Mouse (Mus musculus) forebrain, embryonic 13.5 days (tissue): Measurements from ENCODE around the gene Rsrc2. TPM values are rescaled to one million over a fixed set of nuclear protein-coding genes. Genes with fewer than 3 reads are reported as not detected.

ENCODE experiments used
- ATAC-seq: fragments of 200-750 bp; cut with Nextera tagmentation; 2 replicates; pipeline ENCODE4 v1.8.0; 2017
- H3K27ac ChIP-seq: fragments of 300-500 bp; sonication (generic); 2 replicates; pipeline ENCODE4 v1.5.1; 2015; ENCODE audit warnings: inconsistent platforms, mild to moderate bottlenecking, moderate library complexity
- H3K27me3 ChIP-seq: fragments of 300-500 bp; sonication (generic); 2 replicates; pipeline ENCODE4 v1.6.1; 2015; ENCODE audit warnings: mild to moderate bottlenecking, inconsistent platforms
- H3K36me3 ChIP-seq: fragments of 300-500 bp; sonication (generic); 2 replicates; pipeline ENCODE4 v1.6.1; 2015; ENCODE audit warnings: mild to moderate bottlenecking, inconsistent platforms; ENCODE audit not compliant: poor library complexity, severe bottlenecking
- H3K4me1 ChIP-seq: fragments of 300-500 bp; sonication (generic); 2 replicates; pipeline ENCODE4 v1.6.1; 2015; ENCODE audit warnings: inconsistent platforms
- H3K4me2 ChIP-seq: fragments of 300-500 bp; sonication (generic); 2 replicates; pipeline ENCODE4 v1.6.1; 2015; ENCODE audit warnings: inconsistent platforms, mild to moderate bottlenecking, moderate library complexity
- H3K4me3 ChIP-seq: fragments of 300-500 bp; sonication (generic); 2 replicates; pipeline ENCODE4 v1.5.1; 2015; ENCODE audit warnings: mild to moderate bottlenecking, inconsistent platforms
- H3K9ac ChIP-seq: fragments of 300-500 bp; sonication (generic); 2 replicates; pipeline ENCODE4 v1.6.1; 2015; ENCODE audit warnings: mild to moderate bottlenecking, inconsistent platforms
- H3K9me3 ChIP-seq: fragments of 300-500 bp; sonication (generic); replicated peaks from 2 replicates; pipeline ENCODE4 v1.6.1; 2016; ENCODE audit warnings: inconsistent platforms
- WGBS: fragments of 180-500 bp; shearing (Covaris S2); methylation state at CpG from one replicate; pipeline ENCODE4 v1.1.7; 2015; 5-methylcytosine and 5-hydroxymethylcytosine counted together
- polyA plus RNA-seq: library from polyadenylated mRNA; unstranded; fragments of >200 nt; fragmentation: Nextera tagmentation; extraction: Ambion mirVana; gene quantifications from 2 replicates; pipeline ENCODE4 v1.2.1, GENCODE M21; 2015

The Rsrc2 gene
- polyA plus RNA-seq, 1 experiment from 2014 or later, result 172 TPM

- Histone ChIP-seq H3K36me3 (no peaks in the 10 kb centered on the region), H3K4me2 (peak within 1 kb of the TSS; percentile 65), H3K4me1 (peaks cover 38% of the 10 kb centered on the region), H3K4me3 (peak within 1 kb of the TSS; percentile 92), H3K9ac (peak within 1 kb of the TSS; percentile 100), H3K27me3 (no peaks in the 10 kb centered on the region), H3K27ac (peak within 1 kb of the TSS; percentile 99), H3K9me3 (no peaks in the 10 kb centered on the region)
- WGBS, result under 1% methylated on average over 43 of the region's 64 CpGs
- peak; percentile 80 for ATAC-seq
Measured at GRCm38 (mm10) chr5:123684221-123685144, 64.7 kb downstream of the Rsrc2 start, which contains the start of gene Clip1. Gene Clip1, minus strand, starts transcription at chr5:123684618.

- peak overlapping the region; percentile 65 for H3K4me2 ChIP-seq
Measured at GRCm38 (mm10) chr5:123683377-123684220, 65.6 kb downstream of the Rsrc2 start.

GRCm38 (mm10) chr5:123683043-123683376, 66.2 kb downstream of the Rsrc2 start:
- Histone ChIP-seq H3K4me1 (peaks cover 44% of the 10 kb centered on the region), H3K36me3 (no peaks in the 10 kb centered on the region), H3K9ac (peak overlapping the region; percentile 100), H3K27me3 (no peaks in the 10 kb centered on the region), H3K4me3 (peak overlapping the region; percentile 92), H3K27ac (peak overlapping the region; percentile 99), H3K4me2 (peak overlapping the region; percentile 65), H3K9me3 (no peaks in the 10 kb centered on the region)
- ATAC-seq, result peak; percentile 63
- WGBS, result 3% methylated on average over 6 of the region's 6 CpGs

More at GRCm38 (mm10) chr5:123683377-123684220, 65.6 kb downstream of the Rsrc2 start:
- no peaks in the 10 kb centered on the region for H3K36me3 ChIP-seq
- H3K9ac ChIP-seq, result peak overlapping the region; percentile 100
- H3K9me3 ChIP-seq, result no peaks in the 10 kb centered on the region
- peak overlapping the region; percentile 99 for H3K27ac ChIP-seq
- ATAC-seq, result peak; percentile 79
- H3K27me3 ChIP-seq, result no peaks in the 10 kb centered on the region
- under 1% methylated on average over 71 of the region's 92 CpGs for WGBS
- H3K4me1 ChIP-seq, result peaks cover 44% of the 10 kb centered on the region
- peak overlapping the region; percentile 92 for H3K4me3 ChIP-seq

GRCm38 (mm10) chr5:123682372-123682771, 66.8 kb downstream of the Rsrc2 start:
- Histone ChIP-seq H3K4me1 (peaks cover 44% of the 10 kb centered on the region), H3K9ac (peak overlapping the region; percentile 100), H3K4me3 (peak overlapping the region; percentile 92), H3K36me3 (peaks cover 2% of the 10 kb centered on the region; the same call in 1 of the 2 replicates), H3K27ac (no peak overlapping the region), H3K9me3 (no peaks in the 10 kb centered on the region), H3K27me3 (no peaks in the 10 kb centered on the region), H3K4me2 (peak overlapping the region; percentile 65)
- ATAC-seq, result no peak
- 50% methylated on average over 4 of the region's 4 CpGs for WGBS

- Histone ChIP-seq H3K4me1 (peaks cover 46% of the 10 kb centered on the region), H3K9me3 (no peaks in the 10 kb centered on the region), H3K4me3 (no peak overlapping the region), H3K4me2 (no peak overlapping the region), H3K9ac (no peak overlapping the region), H3K27ac (peak overlapping the region; percentile 11; the same call in 1 of the 2 replicates), H3K36me3 (peaks cover 3% of the 10 kb centered on the region; the same call in 1 of the 2 replicates), H3K27me3 (no peaks in the 10 kb centered on the region)
- WGBS, result 40% methylated on average over 5 of the region's 5 CpGs
- no peak for ATAC-seq
Measured at GRCm38 (mm10) chr5:123679546-123680263, 69.5 kb downstream of the Rsrc2 start.

- ATAC-seq, result no peak
- Histone ChIP-seq H3K36me3 (peaks cover 3% of the 10 kb centered on the region; the same call in 1 of the 2 replicates), H3K9me3 (no peaks in the 10 kb centered on the region), H3K4me3 (no peak overlapping the region), H3K9ac (no peak overlapping the region), H3K27ac (no peak overlapping the region), H3K27me3 (no peaks in the 10 kb centered on the region), H3K4me2 (no peak overlapping the region), H3K4me1 (peaks cover 49% of the 10 kb centered on the region)
- 81% methylated on average over 3 of the region's 3 CpGs for WGBS
Measured at GRCm38 (mm10) chr5:123679106-123679505, 70.1 kb downstream of the Rsrc2 start.

Other genes with a start within 250 kb of the Rsrc2 start
- 1.7 and 2.0 TPM in 2 replicates for gene B3gnt4, start 239.0 kb downstream of the Rsrc2 start, polyA plus RNA-seq
- gene Diablo, start 225.2 kb downstream of the Rsrc2 start, polyA plus RNA-seq, result 133 and 137 TPM in 2 replicates
- gene Gm49027, start 223.9 kb downstream of the Rsrc2 start, polyA plus RNA-seq, result 0.97 and 1.2 TPM in 2 replicates
- gene Vps33a, start 176.4 kb downstream of the Rsrc2 start, polyA plus RNA-seq, result 32.8 and 38.1 TPM in 2 replicates
- 65.5 and 78.3 TPM in 2 replicates for gene Clip1, start 64.8 kb downstream of the Rsrc2 start, polyA plus RNA-seq
- gene Zcchc8, start 28.3 kb downstream of the Rsrc2 start, polyA plus RNA-seq, result 85.1 and 97.4 TPM in 2 replicates
- gene Kntc1, start 302 bp upstream of the Rsrc2 start, polyA plus RNA-seq, result 28.1 and 28.3 TPM in 2 replicates
- gene Hcar2, start 116.1 kb upstream of the Rsrc2 start, polyA plus RNA-seq, result not detected in 2 replicates
- 0.13 and 0.16 TPM in 2 replicates for gene Hcar1, start 130.6 kb upstream of the Rsrc2 start, polyA plus RNA-seq
- gene Denr, start 157.8 kb upstream of the Rsrc2 start, polyA plus RNA-seq, result 139 and 160 TPM in 2 replicates
- 1.9 and 3.4 TPM in 2 replicates for gene Gm43518, start 178.0 kb upstream of the Rsrc2 start, polyA plus RNA-seq
- 5.1 and 6.0 TPM in 2 replicates for gene Ccdc62, start 181.3 kb upstream of the Rsrc2 start, polyA plus RNA-seq
- gene Hip1r, start 224.2 kb upstream of the Rsrc2 start, polyA plus RNA-seq, result 16.2 and 16.8 TPM in 2 replicates